Mouse (Mus musculus) heart, postnatal 0 days (tissue): ENCODE measurements around the gene Col9a3.

Experiments used
- CTCF ChIP-seq: IDR thresholded peaks from 2 replicates; pipeline ENCODE4 v1.5.1; 2016; ENCODE audit warnings: antibody characterized with exemption, control low read depth, low read depth
- EP300 ChIP-seq: IDR thresholded peaks from 2 replicates; pipeline ENCODE4 v1.6.1; 2016; ENCODE audit warnings: antibody characterized with exemption, low read depth

DNA sequence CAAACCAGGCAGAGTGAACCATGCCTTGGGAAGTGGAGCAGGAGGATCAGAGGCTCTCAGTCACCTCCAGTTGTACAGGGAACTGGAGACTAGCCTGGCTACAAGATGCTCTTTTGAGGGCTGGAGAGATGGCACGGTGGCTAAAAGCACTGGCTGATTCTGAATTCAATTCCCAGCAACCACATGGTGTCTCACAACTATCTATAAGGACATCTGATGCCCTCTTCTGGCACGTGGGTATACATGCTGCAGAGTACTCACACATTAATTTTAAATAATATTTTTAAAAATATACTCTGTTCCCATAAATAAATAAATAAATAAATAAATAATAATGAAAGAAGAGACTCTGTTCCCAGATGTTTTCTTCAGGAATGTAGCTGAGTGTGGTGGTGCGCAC is 42.4 kb upstream of the Col9a3 start:
- TF ChIP-seq EP300 (no peak), CTCF (no peak)
